Mouse (Mus musculus) lung, postnatal 4 days (tissue): Measurements from ENCODE around the gene Mllt11.

Experiments
- DNase-seq, 2 experiments: peaks; one replicate each; pipeline ENCODE4 v3.0.0; 2021

Gene Mllt11

GRCm38 (mm10) chr3:95243086-95243485, 11.1 kb upstream of the Mllt11 start:
- no peak for DNase-seq

- no peak for DNase-seq
Observed at GRCm38 (mm10) chr3:95241498-95241897, 9.5 kb upstream of the Mllt11 start, which contains the start of gene Gm128. Gene Gm128, minus strand, starts transcription at chr3:95241598.

GRCm38 (mm10) chr3:95240900-95241299, 8.9 kb upstream of the Mllt11 start:
- DNase-seq = peak in 1 of 2 experiments; percentile 48

- no peak for DNase-seq
Observed at GRCm38 (mm10) chr3:95239971-95240370, 8.0 kb upstream of the Mllt11 start.

- DNase-seq = no peak
Observed at GRCm38 (mm10) chr3:95239022-95239421, 7.1 kb upstream of the Mllt11 start.

- peak; percentile 41 to 43 for DNase-seq
Observed at GRCm38 (mm10) chr3:95237541-95238099, 5.6 kb upstream of the Mllt11 start.

GRCm38 (mm10) chr3:95235386-95236301, 3.7 kb upstream of the Mllt11 start:
- DNase-seq = no peak

GRCm38 (mm10) chr3:95233303-95233980, 1.5 kb upstream of the Mllt11 start:
- DNase-seq = no peak

GRCm38 (mm10) chr3:95232771-95233170, 800 bp upstream of the Mllt11 start:
- DNase-seq = no peak

- peak in 1 of 2 experiments; percentile 45 for DNase-seq
Observed at GRCm38 (mm10) chr3:95230495-95231297, 1.3 kb downstream of the Mllt11 start.

- DNase-seq = peak; percentile 62 to 69
Observed at GRCm38 (mm10) chr3:95229781-95230494, 2.0 kb downstream of the Mllt11 start.

GRCm38 (mm10) chr3:95228894-95229780, 2.8 kb downstream of the Mllt11 start:
- DNase-seq = peak; percentile 74 to 83

GRCm38 (mm10) chr3:95228148-95228893, 3.6 kb downstream of the Mllt11 start, which contains the start of gene Cdc42se1:
Gene Cdc42se1, plus strand, starts transcription at chr3:95228732.
- peak; percentile 92 to 93 for DNase-seq

- DNase-seq = no peak
Observed at GRCm38 (mm10) chr3:95227214-95227613, 4.8 kb downstream of the Mllt11 start.

GRCm38 (mm10) chr3:95224295-95224694, 7.7 kb downstream of the Mllt11 start:
- DNase-seq = no peak

GRCm38 (mm10) chr3:95223041-95223440, 8.9 kb downstream of the Mllt11 start:
- no peak for DNase-seq

- peak in 1 of 2 experiments; percentile 23 for DNase-seq
Observed at GRCm38 (mm10) chr3:95218466-95219137, 13.4 kb downstream of the Mllt11 start.

- peak; percentile 97 to 98 for DNase-seq
Observed at GRCm38 (mm10) chr3:95217255-95218134, 14.5 kb downstream of the Mllt11 start, which contains the start of gene Gabpb2. Gene Gabpb2, minus strand, starts transcription at chr3:95217916.
